Mouse (Mus musculus): ENCODE data around the gene Cdadc1.
A peak's percentile ranks its signal among the peaks of the same experiment; 100 is the strongest.

DNA sequence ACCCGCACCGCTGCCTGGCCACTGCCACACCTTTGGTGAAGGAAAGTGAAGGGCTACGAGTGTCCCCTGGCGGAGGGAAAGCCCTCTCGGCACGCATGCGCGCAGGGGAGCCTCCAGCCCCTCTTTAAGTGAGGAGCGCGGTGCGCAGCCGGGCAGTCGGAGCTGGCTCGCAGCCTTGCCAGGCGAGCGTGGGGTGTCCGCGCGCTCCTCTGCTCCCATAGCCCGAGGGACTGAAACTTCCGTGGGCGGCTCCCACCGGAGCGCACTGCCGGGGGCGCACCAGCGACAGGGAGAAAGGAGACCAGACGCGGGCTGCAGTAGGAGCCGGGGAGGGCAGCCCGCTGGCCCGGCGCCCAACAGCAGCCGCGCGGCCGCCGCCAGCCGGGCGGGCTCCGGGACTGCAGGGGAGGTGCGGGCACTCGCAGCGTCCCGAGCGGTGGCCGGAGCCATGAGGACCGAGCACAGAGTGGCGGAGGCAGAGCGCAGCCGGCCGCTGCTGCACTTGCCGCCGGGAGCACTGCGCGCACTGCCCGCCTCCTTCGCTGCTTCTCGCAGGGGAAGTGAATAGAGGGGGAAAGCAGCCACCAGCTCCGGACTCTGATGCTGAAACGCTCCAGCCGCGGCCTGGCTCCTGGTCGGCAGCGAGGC, 27.5 kb upstream of the Cdadc1 start, which contains the start of gene Shisa2:
- TF ChIP-seq CTCF (IDR thresholded peaks at IDR 0.05; ENCODE audit: borderline replicate concordance, extremely low read depth, insufficient read depth, insufficient read length) (peak; percentile 61), POLR2A (IDR thresholded peaks at IDR 0.05; ENCODE audit: borderline replicate concordance, extremely low read depth, insufficient read depth, insufficient read length, poor library complexity, severe bottlenecking) (peak; percentile 95)
